ENCODE assay signal across 8 mouse cellular contexts in the genomic region with DNA sequence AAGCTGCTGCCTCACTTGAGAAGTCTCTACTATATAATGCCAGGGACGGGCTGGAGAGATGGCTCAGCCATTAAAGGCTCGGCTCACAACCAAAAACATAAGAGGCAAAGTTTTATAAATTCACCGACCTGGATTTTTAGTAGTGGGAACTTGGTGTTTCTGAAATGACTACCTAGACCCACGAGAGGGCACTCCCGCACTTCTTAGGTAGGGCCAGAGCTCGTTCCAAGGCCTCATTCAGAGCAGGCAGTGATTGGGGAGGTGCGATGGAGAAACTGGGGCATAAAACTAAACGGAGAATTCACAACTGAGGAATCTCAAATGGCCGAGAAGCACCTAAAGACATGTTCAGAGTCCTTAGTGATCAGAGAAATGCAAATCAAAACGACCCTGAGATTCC.
DNase-seq lines count a peak whose midpoint lies in the region; ATAC-seq and TF ChIP-seq lines count a peak whose summit lies in the region.

No protein-coding gene starts in this region.

- no peak for TF ChIP-seq POLR2A in liver, adult 2 months (IDR thresholded peaks at IDR 0.05; ENCODE audit: extremely low read depth, insufficient read depth, low read length)

- TF ChIP-seq CTCF in liver, adult 2 months (IDR thresholded peaks at IDR 0.05; ENCODE audit: low read depth, low read length) = peak; percentile 33; the same call in 1 of the 2 replicates

- H3K4me1 ChIP-seq in liver, adult 2 months (ENCODE audit: control insufficient read depth, insufficient read depth, low read length) = no peaks in the 10 kb centered on the region
- no peaks in the 10 kb centered on the region for H3K4me1 ChIP-seq in liver, embryonic 12.5 days
- no peaks in the 10 kb centered on the region for H3K4me1 ChIP-seq in forebrain, embryonic 12.5 days
- H3K4me1 ChIP-seq in midbrain, embryonic 10.5 days = no peaks in the 10 kb centered on the region

- H3K9ac ChIP-seq in liver, adult 2 months (ENCODE audit: low read depth, low read length) = no peak overlapping the region
- no peak overlapping the region for H3K9ac ChIP-seq in liver, embryonic 12.5 days
- no peak overlapping the region for H3K9ac ChIP-seq in forebrain, embryonic 12.5 days

- 22% methylated on average over 10 of the region's 10 CpGs for WGBS in liver, adult 2 months
- 18% methylated on average over 10 of the region's 10 CpGs for WGBS in liver, embryonic 12.5 days (ENCODE audit: insufficient replicate concordance)
- 16% methylated on average over 10 of the region's 10 CpGs for WGBS in forebrain, embryonic 12.5 days
- WGBS in midbrain, embryonic 10.5 days = 29% methylated on average over 10 of the region's 10 CpGs

- H3K9me3 ChIP-seq in liver, embryonic 12.5 days (replicated peaks) = no peaks in the 10 kb centered on the region
- H3K9me3 ChIP-seq in forebrain, embryonic 12.5 days = no peaks in the 10 kb centered on the region
- H3K9me3 ChIP-seq in midbrain, embryonic 10.5 days (replicated peaks) = no peaks in the 10 kb centered on the region

- no peak overlapping the region for H3K27ac ChIP-seq in liver, adult 2 months (replicated peaks; ENCODE audit: insufficient read depth, low read depth, low read length)
- H3K27ac ChIP-seq in liver, embryonic 12.5 days = no peak overlapping the region
- H3K27ac ChIP-seq in forebrain, embryonic 12.5 days = no peak overlapping the region
- no peak overlapping the region for H3K27ac ChIP-seq in midbrain, embryonic 10.5 days (replicated peaks)

- H3K4me3 ChIP-seq in liver, adult 2 months (ENCODE audit: insufficient read depth, low read depth, low read length) = no peak overlapping the region
- no peak overlapping the region for H3K4me3 ChIP-seq in liver, embryonic 12.5 days
- no peak overlapping the region for H3K4me3 ChIP-seq in forebrain, embryonic 12.5 days (replicated peaks)
- H3K4me3 ChIP-seq in midbrain, embryonic 10.5 days = no peak overlapping the region

- H3K4me2 ChIP-seq in liver, embryonic 12.5 days = no peak overlapping the region
- no peak overlapping the region for H3K4me2 ChIP-seq in forebrain, embryonic 12.5 days

- DNase-seq in liver, adult 2 months (ENCODE audit: extremely low read depth, low read depth, low spot score) = peak; percentile 19
- DNase-seq in adrenal gland, postnatal 25 days = peak; percentile 38
- peak; percentile 48 for DNase-seq in layer of hippocampus, adult 11-12 months (ENCODE audit: low spot score)
- DNase-seq in midbrain, embryonic 10.5 days (ENCODE audit: low spot score) = peak; percentile 52
- peak; percentile 64 for DNase-seq in right cerebral cortex, postnatal 4 days

- no peaks in the 10 kb centered on the region for H3K79me2 ChIP-seq in liver, adult 2 months (ENCODE audit: control insufficient read depth, insufficient read depth, low read length)

- H3K27me3 ChIP-seq in liver, adult 2 months (ENCODE audit: control insufficient read depth, insufficient read depth, low read length) = no peaks in the 10 kb centered on the region
- H3K27me3 ChIP-seq in liver, embryonic 12.5 days (replicated peaks) = no peaks in the 10 kb centered on the region
- H3K27me3 ChIP-seq in forebrain, embryonic 12.5 days = no peaks in the 10 kb centered on the region
- H3K27me3 ChIP-seq in midbrain, embryonic 10.5 days (ENCODE audit: low read depth, poor library complexity, severe bottlenecking) = no peaks in the 10 kb centered on the region

- H3K36me3 ChIP-seq in liver, adult 2 months (ENCODE audit: control insufficient read depth, insufficient read depth, low read length) = no peaks in the 10 kb centered on the region
- H3K36me3 ChIP-seq in liver, embryonic 12.5 days = no peaks in the 10 kb centered on the region
- no peaks in the 10 kb centered on the region for H3K36me3 ChIP-seq in forebrain, embryonic 12.5 days (replicated peaks)
- no peaks in the 10 kb centered on the region for H3K36me3 ChIP-seq in midbrain, embryonic 10.5 days

- no peak for ATAC-seq in liver, embryonic 12.5 days
- ATAC-seq in forebrain, embryonic 12.5 days (ENCODE audit: low FRiP score) = peak; percentile 87
- ATAC-seq in granulocyte monocyte progenitor cell, adult 5-6 weeks (replicated peaks; ENCODE audit: poor library complexity, severe bottlenecking) = no peak
